Mouse (Mus musculus) CD4-positive, CD25-positive, alpha-beta regulatory T cell, adult 4 months (primary cell): Measurements from ENCODE around the gene Krtap1-5. TPM values are rescaled to one million over a fixed set of nuclear protein-coding genes. Genes with fewer than 3 reads are reported as not detected.
"Not testable (repeated sequence)": the region's sequence is repeated elsewhere in the genome, so short reads cannot be mapped to it uniquely, and the experiment has no call there.

Source experiments
- ATAC-seq: one replicate; pipeline ENCODE4 v1.8.0; 2017
- polyA plus RNA-seq, 2 experiments: library from polyadenylated mRNA; unstranded; fragments of 100-300 nt; shearing (Covaris generic); gene quantifications; one replicate each; pipeline ENCODE4 v1.2.1; 2017

Gene Krtap1-5
- not detected for polyA plus RNA-seq

GRCm38 (mm10) chr11:99580636-99581035 lies at the start of gene Krtap1-5:
Krtap1-5 (minus strand) TSS chr11:99581016.
- ATAC-seq, result no peak

DNA sequence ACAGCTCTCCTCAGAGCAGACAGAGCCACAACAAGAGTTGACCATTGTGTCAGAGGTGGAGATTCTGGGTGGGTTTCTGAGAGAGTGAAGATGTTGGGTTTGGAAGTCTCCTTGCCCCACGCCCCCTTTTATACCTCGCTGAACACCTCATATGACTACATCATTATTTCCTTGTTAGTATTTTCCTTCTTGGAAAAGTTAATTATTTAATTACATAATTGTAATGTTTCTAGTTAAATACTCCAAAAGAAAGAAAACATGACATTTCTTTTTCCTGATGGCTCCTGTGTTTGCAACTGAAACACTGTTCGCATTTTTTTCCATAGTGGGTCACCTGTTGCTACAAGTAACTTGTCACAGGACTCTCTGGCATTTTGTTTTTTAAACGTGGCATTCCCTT lies 47.3 kb upstream of the Krtap1-5 start, which contains the start of gene Krtap4-1:
TSS of gene Krtap4-1 (minus strand) at position 101 of the 400 bp plus-strand sequence.
- no peak for ATAC-seq

DNA sequence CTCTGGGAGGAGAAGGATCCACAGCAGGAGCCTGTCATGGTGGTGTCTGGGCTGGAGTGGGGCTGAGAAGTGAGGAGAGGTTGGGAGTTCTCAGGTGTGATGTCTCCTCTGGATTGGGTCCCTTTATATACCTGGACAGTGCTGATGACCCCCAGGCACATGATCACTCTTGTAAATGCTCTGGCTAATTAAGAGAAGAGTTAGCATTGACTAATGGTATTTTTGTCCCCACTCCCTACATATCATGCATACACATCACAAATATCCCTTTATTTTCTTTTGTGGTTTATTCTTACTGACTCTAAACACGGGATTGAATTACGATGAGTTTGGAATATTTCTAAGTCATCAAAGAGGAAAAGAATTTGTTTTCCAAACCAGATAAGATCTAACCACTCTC lies 39.5 kb upstream of the Krtap1-5 start, which contains the start of gene Gm11562:
TSS of gene Gm11562 (minus strand) at position 101 of the 400 bp plus-strand sequence.
- ATAC-seq, result no peak

- no peak for ATAC-seq
Observed at GRCm38 (mm10) chr11:99614796-99615363, 34.1 kb upstream of the Krtap1-5 start, which contains the start of gene Krtap2-4. Krtap2-4 (minus strand) TSS chr11:99614846.

- not testable (repeated sequence) for ATAC-seq
Observed at GRCm38 (mm10) chr11:99610089-99610488, 29.3 kb upstream of the Krtap1-5 start, which contains the start of gene Gm11937. Gm11937 (minus strand) TSS chr11:99610189.

- no peak for ATAC-seq
Observed at GRCm38 (mm10) chr11:99609126-99609525, 28.3 kb upstream of the Krtap1-5 start.

DNA sequence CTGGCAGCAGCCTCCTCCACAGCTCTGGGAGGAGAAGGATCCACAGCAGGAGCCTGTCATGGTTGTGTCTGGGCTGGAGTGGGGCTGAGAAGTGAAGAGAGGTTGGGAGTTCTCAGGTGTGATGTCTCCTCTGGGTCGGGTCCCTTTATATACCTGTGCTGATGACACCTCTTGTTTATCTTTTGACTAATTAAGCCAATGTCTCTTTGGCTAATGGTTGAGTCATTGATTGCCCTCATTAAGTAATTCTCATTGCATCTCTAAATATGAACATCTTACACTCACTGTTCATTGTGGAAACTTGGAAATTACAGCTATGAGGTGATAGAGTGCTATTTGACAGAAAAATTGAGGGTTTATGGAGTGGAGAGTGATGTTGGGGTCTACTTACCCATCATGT lies 22.4 kb upstream of the Krtap1-5 start, which contains the start of gene Gm11938:
TSS of gene Gm11938 (minus strand) at position 101 of the 400 bp plus-strand sequence.
- ATAC-seq, result not testable (repeated sequence)

GRCm38 (mm10) chr11:99597742-99598141 lies 16.9 kb upstream of the Krtap1-5 start, which contains the start of gene Krtap9-3:
Krtap9-3 (minus strand) TSS chr11:99598105.
- not testable (repeated sequence) for ATAC-seq

GRCm38 (mm10) chr11:99590981-99591380 lies 10.2 kb upstream of the Krtap1-5 start, which contains the start of gene Krtap1-3:
Krtap1-3 (minus strand) TSS chr11:99591339.
- no peak for ATAC-seq

DNA sequence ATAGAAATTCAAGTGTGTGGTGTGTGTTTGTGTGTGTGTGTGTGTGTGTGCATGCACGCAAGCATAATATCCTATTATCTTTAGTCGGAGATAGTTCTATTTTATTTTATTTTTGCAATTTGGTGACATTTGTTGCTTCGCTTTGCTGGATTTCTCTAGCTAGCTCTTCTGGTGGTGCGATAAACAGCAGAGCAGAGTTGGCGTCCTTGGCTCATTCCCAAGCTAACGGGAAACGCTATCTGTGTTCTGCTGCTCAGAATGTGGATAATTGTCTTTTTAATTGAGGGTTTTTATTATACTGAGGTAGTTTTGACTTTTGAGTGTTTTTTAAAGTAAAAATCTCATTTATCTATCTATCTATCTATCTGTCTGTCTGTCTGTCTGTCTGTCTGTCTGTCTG lies 4.3 kb upstream of the Krtap1-5 start:
- no peak for ATAC-seq

DNA sequence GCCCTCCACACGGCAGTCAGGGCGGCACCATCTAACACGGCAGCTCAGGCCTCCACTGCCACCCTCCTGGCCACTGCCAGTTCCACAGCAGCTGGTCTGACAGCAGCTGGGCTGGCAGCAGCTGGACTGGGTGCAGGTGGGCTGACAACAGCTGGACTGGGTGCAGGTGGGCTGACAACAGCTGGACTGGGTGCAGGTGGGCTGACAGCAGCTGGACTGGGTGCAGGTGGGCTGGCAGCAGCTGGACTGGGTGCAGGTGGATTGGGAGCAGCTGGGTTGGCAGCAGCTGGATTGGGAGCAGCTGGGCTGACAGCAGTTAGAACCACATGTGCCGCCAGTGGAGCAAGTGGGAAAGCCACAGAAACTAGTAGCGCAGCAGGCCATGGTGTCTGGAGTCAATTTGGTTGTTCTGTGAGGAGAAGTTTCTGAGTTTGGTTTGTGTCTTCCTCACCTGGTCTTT lies 2.5 kb upstream of the Krtap1-5 start, which contains the start of gene Krtap1-4:
TSS of gene Krtap1-4 (minus strand) at position 410 of the 460 bp plus-strand sequence.
- ATAC-seq, result no peak

DNA sequence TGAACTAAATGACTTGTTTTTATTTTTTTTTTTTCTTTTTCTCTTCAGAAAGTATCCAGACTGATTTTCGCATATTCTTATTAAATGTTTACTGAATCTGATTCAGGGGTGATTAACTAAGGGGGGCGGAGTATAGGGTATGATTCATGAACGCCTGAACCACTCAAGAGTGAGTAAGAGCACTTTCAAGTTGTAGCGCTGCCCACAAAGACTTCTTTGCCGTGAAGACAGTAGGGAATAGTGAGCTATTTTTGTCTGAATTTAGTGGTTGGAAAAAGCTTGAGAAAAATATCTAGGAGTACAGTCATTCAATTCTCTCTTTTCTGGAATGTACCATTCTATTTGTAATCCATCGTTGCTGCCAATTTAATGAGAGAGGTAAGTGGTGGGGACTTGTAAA lies 748 bp upstream of the Krtap1-5 start:
- no peak for ATAC-seq

- no peak for ATAC-seq
Observed at GRCm38 (mm10) chr11:99581051-99581450, 235 bp upstream of the Krtap1-5 start.

GRCm38 (mm10) chr11:99574106-99574505 lies 6.7 kb downstream of the Krtap1-5 start:
- ATAC-seq, result no peak

DNA sequence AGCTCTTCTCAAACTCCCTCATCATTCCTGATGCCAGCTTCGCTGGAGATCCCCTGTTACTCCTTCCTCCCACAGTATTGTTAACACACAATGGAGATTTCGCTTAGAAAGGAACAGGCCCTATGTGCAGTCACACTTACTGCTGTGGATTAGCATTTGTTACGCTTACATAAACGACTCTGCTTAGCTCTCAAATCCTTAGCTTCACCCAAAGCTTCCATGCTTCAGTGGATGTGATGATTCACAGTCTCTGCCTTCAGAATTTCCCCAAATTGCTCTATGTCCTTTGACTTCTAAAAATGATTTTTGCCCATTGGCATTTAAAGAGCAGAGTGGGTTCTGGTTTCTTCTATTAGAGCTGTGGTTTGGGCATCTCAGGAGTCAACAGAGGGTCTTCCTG lies 7.7 kb downstream of the Krtap1-5 start:
- no peak for ATAC-seq

- ATAC-seq, result no peak
Observed at GRCm38 (mm10) chr11:99566530-99566929, 14.3 kb downstream of the Krtap1-5 start, which contains the start of gene Krtap3-1. Krtap3-1 (minus strand) TSS chr11:99566630.

GRCm38 (mm10) chr11:99562580-99562979 lies 18.2 kb downstream of the Krtap1-5 start:
- no peak for ATAC-seq

DNA sequence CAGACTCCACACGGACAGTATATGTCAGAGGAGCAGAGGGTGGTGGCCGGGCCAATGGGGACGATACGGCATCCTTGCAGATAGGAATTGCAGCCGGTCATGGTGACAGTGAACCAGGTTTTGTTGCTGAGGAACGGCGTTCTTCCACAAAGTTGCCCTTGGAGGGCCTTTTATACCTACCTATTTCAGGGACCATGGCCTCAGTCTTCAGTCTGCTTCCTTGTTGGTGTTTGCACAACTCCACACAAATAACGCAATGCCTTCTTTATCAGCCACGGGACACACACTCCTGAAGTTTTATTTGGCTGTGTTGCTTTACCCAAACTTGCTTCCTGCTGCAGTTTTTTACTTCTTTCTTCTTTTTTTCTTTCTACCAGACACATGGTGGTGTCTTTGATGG lies 21.4 kb downstream of the Krtap1-5 start, which contains the start of gene Gm11939:
TSS of gene Gm11939 (minus strand) at position 101 of the 400 bp plus-strand sequence.
- no peak for ATAC-seq

GRCm38 (mm10) chr11:99557976-99558745 lies 22.7 kb downstream of the Krtap1-5 start:
- ATAC-seq, result no peak

GRCm38 (mm10) chr11:99556753-99557152 lies 24.1 kb downstream of the Krtap1-5 start, which contains the start of gene Krtap3-2:
Krtap3-2 (minus strand) TSS chr11:99556853.
- no peak for ATAC-seq

- no peak for ATAC-seq
Observed at GRCm38 (mm10) chr11:99556195-99556594, 24.6 kb downstream of the Krtap1-5 start.

DNA sequence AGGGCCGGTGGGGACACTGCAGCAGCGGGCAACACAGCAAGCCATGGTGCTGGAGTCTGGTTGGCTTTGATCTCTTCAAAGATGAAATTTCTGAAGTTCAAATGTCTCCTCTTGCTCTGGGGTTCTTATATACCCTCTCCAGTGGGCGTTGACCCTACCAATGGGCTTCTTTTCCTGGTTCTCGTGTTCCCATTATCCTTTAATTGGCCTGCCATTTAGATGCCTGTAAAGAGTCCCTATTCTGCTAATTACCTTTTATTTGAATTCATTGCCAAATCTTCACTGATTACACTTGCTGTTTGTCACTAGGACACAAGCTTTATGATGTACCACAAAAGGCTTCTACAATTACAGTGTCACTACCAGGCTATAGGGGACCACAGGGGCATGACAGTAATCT lies 30.1 kb downstream of the Krtap1-5 start, which contains the start of gene Krtap3-3:
TSS of gene Krtap3-3 (minus strand) at position 101 of the 400 bp plus-strand sequence.
- no peak for ATAC-seq

DNA sequence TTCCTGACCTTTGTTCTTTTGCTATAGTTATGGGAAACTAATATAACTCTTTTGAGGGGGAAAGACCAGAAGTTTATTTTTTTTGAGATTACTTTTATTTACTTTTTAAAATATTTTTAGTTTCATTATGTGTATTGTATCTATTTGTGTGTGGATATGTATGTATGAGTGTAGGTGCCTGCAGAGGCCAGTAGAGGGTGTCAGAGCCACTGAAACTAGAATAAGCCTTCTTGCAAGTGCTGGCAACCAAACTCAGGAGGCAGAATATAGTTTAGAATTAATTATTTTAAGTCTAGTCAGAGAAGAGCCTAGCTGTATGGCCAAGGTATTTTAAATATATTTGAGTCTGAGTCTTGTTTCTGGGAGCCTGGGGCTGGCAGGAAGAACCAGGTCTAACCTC lies 32.9 kb downstream of the Krtap1-5 start:
- ATAC-seq, result no peak
